8 mouse cellular contexts compared by ENCODE assay signal in genomic region chr14:16242947-16243602, GRCm38 (mm10). TPM values are rescaled to one million over a fixed set of nuclear protein-coding genes. Genes with fewer than 3 reads are reported as not detected.
DNase-seq lines count a peak whose midpoint lies in the region; ATAC-seq and TF ChIP-seq lines count a peak whose summit lies in the region.

No protein-coding gene starts in this region.

- TF ChIP-seq RAD21 in CH12.LX (IDR thresholded peaks at IDR 0.05; ENCODE audit: low read depth, low read length): no peak; the same call in none of the 2 replicates

- H3K27me3 ChIP-seq in CH12.LX (replicated peaks): no peaks in the 10 kb centered on the region
- no peaks in the 10 kb centered on the region for H3K27me3 ChIP-seq in forebrain, embryonic 14.5 days (replicated peaks; ENCODE audit: control insufficient read depth, insufficient read depth, low read length)
- H3K27me3 ChIP-seq in liver, embryonic 16.5 days (ENCODE audit: control insufficient read depth, insufficient read depth, low read depth, low read length): no peaks in the 10 kb centered on the region
- no peaks in the 10 kb centered on the region for H3K27me3 ChIP-seq in neural tube, embryonic 12.5 days (replicated peaks)
- H3K27me3 ChIP-seq in stomach, postnatal 0 days (ENCODE audit: control insufficient read depth, insufficient read depth, low read length): no peaks in the 10 kb centered on the region

- H3K36me3 ChIP-seq in CH12.LX (replicated peaks in 1 of 2; ENCODE audit: control insufficient read depth in 1 of 2, insufficient read depth in 1 of 2, low read length in 1 of 2): peaks cover 10 to 37% of the 10 kb centered on the region in 2 experiments
- H3K36me3 ChIP-seq in forebrain, embryonic 14.5 days (ENCODE audit: control insufficient read depth, insufficient read depth, low read length): no peaks in the 10 kb centered on the region
- no peaks in the 10 kb centered on the region for H3K36me3 ChIP-seq in liver, embryonic 16.5 days (ENCODE audit: control insufficient read depth, insufficient read depth)
- no peaks in the 10 kb centered on the region for H3K36me3 ChIP-seq in neural tube, embryonic 12.5 days
- H3K36me3 ChIP-seq in stomach, postnatal 0 days (ENCODE audit: control insufficient read depth, insufficient read depth, low read length): no peaks in the 10 kb centered on the region

- H3K9me3 ChIP-seq in CH12.LX (replicated peaks; ENCODE audit: low read length): no peaks in the 10 kb centered on the region
- H3K9me3 ChIP-seq in forebrain, embryonic 14.5 days (replicated peaks; ENCODE audit: control insufficient read depth, low read length): no peaks in the 10 kb centered on the region
- no peaks in the 10 kb centered on the region for H3K9me3 ChIP-seq in liver, embryonic 16.5 days (replicated peaks; ENCODE audit: control insufficient read depth, low read length)
- H3K9me3 ChIP-seq in neural tube, embryonic 12.5 days: no peaks in the 10 kb centered on the region
- H3K9me3 ChIP-seq in stomach, postnatal 0 days (ENCODE audit: control insufficient read depth, low read length): no peaks in the 10 kb centered on the region

- DNase-seq in CH12.LX (ENCODE audit: extremely low read depth): peak; percentile 86
- peak; percentile 91 for DNase-seq in cerebellum, adult 11 months
- peak; percentile 81 for DNase-seq in forebrain, embryonic 14.5 days (ENCODE audit: low spot score)
- DNase-seq in heart, postnatal 10 days: peak; percentile 94
- DNase-seq in kidney, postnatal 4 days: peak; percentile 92 to 94
- DNase-seq in stomach, postnatal 0 days (ENCODE audit: low spot score): peak; percentile 88

- in situ Hi-C loops in CH12.LX (cut with MboI; ENCODE audit: low pct_ligation_motif_present, low pct_unique_long_range_greater_than_20kb, low sequenced_read_pairs): loop anchor here (10.0 kb wide), 1 partner anchor 122 kb away; the partner anchor contains the start of gene Top2b

- peak overlapping the region; percentile 67 for H3K9ac ChIP-seq in CH12.LX (ENCODE audit: insufficient read depth, low read depth)
- H3K9ac ChIP-seq in forebrain, embryonic 14.5 days (ENCODE audit: low read length): peak overlapping the region; percentile 58
- H3K9ac ChIP-seq in liver, embryonic 16.5 days (ENCODE audit: low read depth, low read length): peak overlapping the region; percentile 77
- H3K9ac ChIP-seq in neural tube, embryonic 12.5 days: peak overlapping the region; percentile 58
- H3K9ac ChIP-seq in stomach, postnatal 0 days (ENCODE audit: low read length): peak overlapping the region; percentile 72

- WGBS in forebrain, embryonic 14.5 days: 6% methylated on average over 34 of the region's 34 CpGs
- WGBS in liver, embryonic 16.5 days (ENCODE audit: insufficient replicate concordance): under 1% methylated on average over 34 of the region's 34 CpGs
- 5% methylated on average over 34 of the region's 34 CpGs for WGBS in neural tube, embryonic 12.5 days
- 2% methylated on average over 34 of the region's 34 CpGs for WGBS in stomach, postnatal 0 days

- 0 out of 2 replicates have a peak, but pooled peaks have one; percentile 9 for TF ChIP-seq EP300 in CH12.LX (IDR thresholded peaks at IDR 0.05; ENCODE audit: low read length)
- TF ChIP-seq EP300 in stomach, postnatal 0 days (optimal IDR thresholded peaks at IDR 0.05): no peak

- intact Hi-C loops in heart, postnatal 10 days (cut with DNase I): no loop called here

- peaks cover 7 to 15% of the 10 kb centered on the region in 2 experiments for H3K4me1 ChIP-seq in CH12.LX (ENCODE audit: control insufficient read depth in 1 of 2, insufficient read depth in 2 of 2)
- peaks cover 5% of the 10 kb centered on the region; the same call in 1 of the 2 replicates for H3K4me1 ChIP-seq in forebrain, embryonic 14.5 days (ENCODE audit: control insufficient read depth, insufficient read depth, low read length)
- peaks cover 37% of the 10 kb centered on the region for H3K4me1 ChIP-seq in liver, embryonic 16.5 days (ENCODE audit: control insufficient read depth, low read depth, low read length)
- peaks cover 4% of the 10 kb centered on the region; the same call in 1 of the 2 replicates for H3K4me1 ChIP-seq in neural tube, embryonic 12.5 days
- H3K4me1 ChIP-seq in stomach, postnatal 0 days (replicated peaks; ENCODE audit: control insufficient read depth, insufficient read depth): no peaks in the 10 kb centered on the region

- peak; percentile 88 for TF ChIP-seq POLR2A in CH12.LX (IDR thresholded peaks at IDR 0.05; ENCODE audit: low read depth, low read length)

- peak overlapping the region; percentile 68 for H3K27ac ChIP-seq in CH12.LX (ENCODE audit: insufficient read depth, low read depth)
- no peak overlapping the region; the same call in 1 of the 2 replicates for H3K27ac ChIP-seq in forebrain, embryonic 14.5 days (ENCODE audit: low read depth, low read length)
- peak overlapping the region; percentile 96 for H3K27ac ChIP-seq in liver, embryonic 16.5 days (ENCODE audit: low read length)
- H3K27ac ChIP-seq in neural tube, embryonic 12.5 days: no peak overlapping the region
- H3K27ac ChIP-seq in stomach, postnatal 0 days (replicated peaks): peak overlapping the region; percentile 87

- ATAC-seq in forebrain, embryonic 14.5 days: peak; percentile 90
- peak; percentile 87 for ATAC-seq in liver, embryonic 16.5 days (ENCODE audit: low read depth)
- peak; percentile 87 for ATAC-seq in neural tube, embryonic 12.5 days (ENCODE audit: low FRiP score, low read depth)
- ATAC-seq in stomach, postnatal 0 days (ENCODE audit: low FRiP score, low TSS enrichment): peak; percentile 96

- TF ChIP-seq CTCF in CH12.LX (conservative IDR thresholded peaks at IDR 0.05 in 1 of 2, IDR thresholded peaks at IDR 0.05 in 1 of 2; ENCODE audit: low read depth in 2 of 2, low read length in 2 of 2): peak in 1 of 2 experiments; percentile 37; a peak in 1 of 4 replicates
- peak; percentile 52 for TF ChIP-seq CTCF in stomach, postnatal 0 days (IDR thresholded peaks at IDR 0.05; ENCODE audit: low read depth)

- dilution Hi-C loops in CH12.LX (cut with MboI; ENCODE audit: extremely low pct_ligation_motif_present, extremely low pct_unique_long_range_greater_than_20kb, low sequenced_read_pairs): no loop called here

- peak overlapping the region; percentile 85 for H3K4me2 ChIP-seq in CH12.LX (ENCODE audit: insufficient read depth, low read depth, poor library complexity, severe bottlenecking)
- peak overlapping the region; percentile 59 for H3K4me2 ChIP-seq in forebrain, embryonic 14.5 days (ENCODE audit: low read length)
- H3K4me2 ChIP-seq in liver, embryonic 16.5 days (ENCODE audit: low read depth, low read length): peak overlapping the region; percentile 76
- peak overlapping the region; percentile 63 for H3K4me2 ChIP-seq in neural tube, embryonic 12.5 days (replicated peaks)
- peak overlapping the region; percentile 70 for H3K4me2 ChIP-seq in stomach, postnatal 0 days (replicated peaks; ENCODE audit: low read depth)

- no peaks in the 10 kb centered on the region for H3K79me2 ChIP-seq in CH12.LX (replicated peaks; ENCODE audit: control insufficient read depth, extremely low read depth, insufficient read depth, poor library complexity, severe bottlenecking)

- peak overlapping the region; percentile 65 to 70 (median 70) for H3K4me3 ChIP-seq in CH12.LX (replicated peaks in 1 of 3; ENCODE audit: low read depth in 2 of 3, low read length in 2 of 3, poor library complexity in 1 of 3)
- H3K4me3 ChIP-seq in forebrain, embryonic 14.5 days (ENCODE audit: low read depth, low read length): peak overlapping the region; percentile 38
- peak overlapping the region; percentile 77 for H3K4me3 ChIP-seq in liver, embryonic 16.5 days (ENCODE audit: low read depth, low read length)
- peak overlapping the region; percentile 48 for H3K4me3 ChIP-seq in neural tube, embryonic 12.5 days
- peak overlapping the region; percentile 57 for H3K4me3 ChIP-seq in stomach, postnatal 0 days (ENCODE audit: low read depth, low read length)

TF ChIP-seq in CH12.LX, 34 proteins besides CTCF, POLR2A, EP300 and RAD21 (continues in another document):
- TF ChIP-seq ZMIZ1 (IDR thresholded peaks at IDR 0.05; ENCODE audit: low read depth, low read length): 0 out of 2 replicates have a peak, but pooled peaks have one; percentile 56
- TF ChIP-seq KAT2A (IDR thresholded peaks at IDR 0.05; ENCODE audit: insufficient replicate concordance, low read length): peak; percentile 69; the same call in 1 of the 2 replicates
- TF ChIP-seq TBP (conservative IDR thresholded peaks at IDR 0.05; ENCODE audit: low read depth, low read length): peak; percentile 68
- TF ChIP-seq MAFK (IDR thresholded peaks at IDR 0.05; ENCODE audit: insufficient replicate concordance, low read length): no peak
- peak; percentile 93 for TF ChIP-seq NRF1 (IDR thresholded peaks at IDR 0.05; ENCODE audit: low read depth, low read length)
- TF ChIP-seq NELFE (IDR thresholded peaks at IDR 0.05; ENCODE audit: low read depth, low read length): peak; percentile 84
- peak; percentile 60 for TF ChIP-seq MXI1 (IDR thresholded peaks at IDR 0.05; ENCODE audit: low read depth, low read length)
- TF ChIP-seq CHD1 (IDR thresholded peaks at IDR 0.05; ENCODE audit: low read depth, low read length): no peak
- TF ChIP-seq BHLHE40 (IDR thresholded peaks at IDR 0.05; ENCODE audit: low read depth, low read length): 0 out of 2 replicates have a peak, but pooled peaks have one; percentile 9
- TF ChIP-seq RCOR1 (conservative IDR thresholded peaks at IDR 0.05; ENCODE audit: low read depth, low read length): no peak
- TF ChIP-seq SMC3 (IDR thresholded peaks at IDR 0.05; ENCODE audit: low read depth, low read length): peak; percentile 14; the same call in 1 of the 2 replicates

RNA-seq across cellular contexts. Expression of gene Ngly1, which starts 6.0 kb away (rescaled TPM):
- total RNA-seq in CH12.LX (2012; rRNA removed) (15.9 and 17.0 TPM in 2 replicates), CH12.LX (2014; rRNA removed) (33.0 and 37.5 TPM in 2 replicates)
- 19.8 and 21.7 TPM in 2 replicates for polyA plus RNA-seq in CH12.LX (2012; ENCODE audit: insufficient read length, low read depth)
- 30.9 and 34.9 TPM in 2 replicates for polyA plus RNA-seq in forebrain, embryonic 14.5 days (2014; fragmentation: Nextera tagmentation; extraction: Ambion mirVana)
- total RNA-seq in heart, postnatal 10 days (2021): 10 to 100 TPM; 35.4 to 36.2 TPM
- 17.8 and 21.5 TPM in 2 replicates for polyA plus RNA-seq in liver, embryonic 16.5 days (2015; fragmentation: Nextera tagmentation; extraction: Ambion mirVana)
- 21.1 and 22.6 TPM in 2 replicates for polyA plus RNA-seq in neural tube, embryonic 12.5 days (2016; fragmentation: Nextera tagmentation; extraction: Ambion mirVana)
- polyA plus RNA-seq in stomach, postnatal 0 days (2015; fragmentation: Nextera tagmentation; extraction: Ambion mirVana): 35.2 and 37.2 TPM in 2 replicates

RNA-seq across cellular contexts. Expression of gene Oxsm, which starts 6.5 kb away (rescaled TPM):
- total RNA-seq in CH12.LX (2012; rRNA removed): 10.6 and 10.8 TPM in 2 replicates
- total RNA-seq in CH12.LX (2014; rRNA removed): 6.4 and 6.6 TPM in 2 replicates
- polyA plus RNA-seq in CH12.LX (2012; ENCODE audit: insufficient read length, low read depth): 8.7 TPM in 2 replicates
- 0.96 and 1.1 TPM in 2 replicates for polyA plus RNA-seq in forebrain, embryonic 14.5 days (2014; fragmentation: Nextera tagmentation; extraction: Ambion mirVana)
- total RNA-seq in heart, postnatal 10 days (2021): 10 to 100 TPM; 17.1 to 18.8 TPM
- polyA plus RNA-seq in liver, embryonic 16.5 days (2015; fragmentation: Nextera tagmentation; extraction: Ambion mirVana): 2.6 and 2.8 TPM in 2 replicates
- 0.99 and 1.5 TPM in 2 replicates for polyA plus RNA-seq in neural tube, embryonic 12.5 days (2016; fragmentation: Nextera tagmentation; extraction: Ambion mirVana)
- polyA plus RNA-seq in stomach, postnatal 0 days (2015; fragmentation: Nextera tagmentation; extraction: Ambion mirVana): 1.7 and 1.9 TPM in 2 replicates

Comparison
In these comparisons a context has a peak if more than half of its experiments do, and no peak if none do; other contexts are left out.
1. H3K27ac ChIP-seq: peak in CH12.LX (single experiment), liver, embryonic 16.5 days (single experiment) and stomach, postnatal 0 days (single experiment); none in forebrain, embryonic 14.5 days (single experiment) and neural tube, embryonic 12.5 days (single experiment).
2. Peak in every context shown above with its lines, with median percentiles within 50 percentile points of each other: DNase-seq, H3K4me2 ChIP-seq, H3K4me3 ChIP-seq, H3K9ac ChIP-seq and ATAC-seq.